Mouse (Mus musculus) ES-Bruce4 (cell line): ENCODE measurements at regions not wholly inside any gene's neighbourhood (a gene's known extent, or its start where the extent isn't known, plus 50 kb on each side); places are given as distances from the start of the nearest gene placed in this dataset.

Experiments
- H3K27ac ChIP-seq: 2 replicates; pipeline ENCODE4 v1.5.1; 2012; ENCODE audit warnings: low read length, inconsistent platforms; ENCODE audit not compliant: insufficient read depth
- H3K27me3 ChIP-seq: 2 replicates; pipeline ENCODE4 v1.6.1; 2012; ENCODE audit warnings: mild to moderate bottlenecking, low read length, inconsistent platforms; ENCODE audit not compliant: control insufficient read depth, poor library complexity, insufficient read depth, severe bottlenecking
- H3K36me3 ChIP-seq: 2 replicates; pipeline ENCODE4 v1.6.1; 2012; ENCODE audit warnings: inconsistent platforms, mild to moderate bottlenecking, low read length, moderate library complexity; ENCODE audit not compliant: control insufficient read depth, poor library complexity, insufficient read depth, severe bottlenecking
- H3K4me1 ChIP-seq: one replicate; pipeline ENCODE4 v1.8.1; 2011; ENCODE audit warnings: low read length; ENCODE audit not compliant: control insufficient read depth, insufficient read depth
- H3K4me3 ChIP-seq: 2 replicates; pipeline ENCODE4 v1.5.1; 2011; ENCODE audit warnings: low read depth, mild to moderate bottlenecking, low read length
- H3K9ac ChIP-seq: 2 replicates; pipeline ENCODE4 v1.6.1; 2012; ENCODE audit warnings: low read depth, mild to moderate bottlenecking, inconsistent platforms; ENCODE audit not compliant: poor library complexity, severe bottlenecking
- H3K9me3 ChIP-seq: replicated peaks from 2 replicates; pipeline ENCODE4 v1.6.1; 2012; ENCODE audit warnings: mild to moderate bottlenecking, low read length, inconsistent platforms; ENCODE audit not compliant: control insufficient read depth, poor library complexity, insufficient read depth, severe bottlenecking
- CTCF ChIP-seq: IDR thresholded peaks from one replicate; pipeline ENCODE4 v1.8.1; 2011; ENCODE audit warnings: low read depth, low read length
- EP300 ChIP-seq: IDR thresholded peaks from 2 replicates; pipeline ENCODE4 v1.6.1; 2011; ENCODE audit warnings: low read depth, low read length; ENCODE audit not compliant: insufficient read depth
- POLR2A ChIP-seq: IDR thresholded peaks from one replicate; pipeline ENCODE4 v1.8.1; 2011; ENCODE audit warnings: low read length; ENCODE audit not compliant: insufficient read depth

DNA sequence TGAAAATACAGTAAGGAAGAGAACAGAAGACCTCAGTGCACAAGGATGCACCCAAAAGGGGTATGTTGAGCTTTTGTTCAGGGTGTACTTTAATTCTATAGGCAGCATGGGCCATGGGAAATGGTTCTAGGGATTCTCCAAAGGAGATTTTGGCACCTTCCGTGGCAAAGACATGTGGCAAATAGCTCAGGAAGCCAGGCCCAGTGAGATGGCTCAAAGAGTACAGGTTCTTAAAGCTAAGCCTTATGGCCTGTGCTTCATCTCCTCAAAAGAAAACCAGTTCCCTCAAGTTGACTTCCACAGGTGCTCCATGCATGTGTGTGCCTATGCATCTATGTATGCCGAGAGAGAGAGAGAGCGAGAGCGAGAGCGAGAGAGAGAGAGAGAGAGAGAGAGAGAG lies 112.1 kb downstream of the 3110018I06Rik start:
- H3K27ac ChIP-seq: no peak overlapping the region
- TF ChIP-seq POLR2A (no peak), CTCF (no peak), EP300 (no peak)
- H3K9me3 ChIP-seq: no peaks in the 10 kb centered on the region
- H3K36me3 ChIP-seq: no peaks in the 10 kb centered on the region
- no peaks in the 10 kb centered on the region for H3K27me3 ChIP-seq
- no peaks in the 10 kb centered on the region for H3K4me1 ChIP-seq
- no peak overlapping the region for H3K9ac ChIP-seq
- no peak overlapping the region for H3K4me3 ChIP-seq

DNA sequence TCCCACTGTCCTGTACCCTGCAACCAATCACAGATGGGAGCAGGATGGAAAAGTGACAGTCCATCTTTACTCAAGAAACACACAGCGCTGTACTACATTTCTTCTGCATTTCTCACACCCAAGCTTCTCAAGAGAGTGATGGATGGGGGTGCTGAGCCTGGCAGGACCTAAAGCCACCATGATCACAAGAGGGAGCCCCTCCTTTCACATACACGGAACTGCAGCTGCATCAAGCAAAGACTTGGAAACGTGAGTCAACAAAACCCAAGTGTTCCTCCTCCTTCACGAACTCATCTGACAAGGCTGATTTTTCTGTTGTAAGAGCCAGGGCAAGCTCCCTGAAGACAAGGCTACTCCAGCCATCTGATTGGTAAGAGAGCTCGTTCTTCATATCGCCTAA lies 120.5 kb downstream of the 3110018I06Rik start:
- Histone ChIP-seq H3K27me3 (no peaks in the 10 kb centered on the region), H3K9ac (no peak overlapping the region), H3K36me3 (no peaks in the 10 kb centered on the region), H3K4me3 (no peak overlapping the region), H3K4me1 (no peaks in the 10 kb centered on the region), H3K27ac (no peak overlapping the region), H3K9me3 (peaks cover 2% of the 10 kb centered on the region; the same call in 1 of the 2 replicates)
- TF ChIP-seq POLR2A (no peak), CTCF (no peak), EP300 (no peak)

DNA sequence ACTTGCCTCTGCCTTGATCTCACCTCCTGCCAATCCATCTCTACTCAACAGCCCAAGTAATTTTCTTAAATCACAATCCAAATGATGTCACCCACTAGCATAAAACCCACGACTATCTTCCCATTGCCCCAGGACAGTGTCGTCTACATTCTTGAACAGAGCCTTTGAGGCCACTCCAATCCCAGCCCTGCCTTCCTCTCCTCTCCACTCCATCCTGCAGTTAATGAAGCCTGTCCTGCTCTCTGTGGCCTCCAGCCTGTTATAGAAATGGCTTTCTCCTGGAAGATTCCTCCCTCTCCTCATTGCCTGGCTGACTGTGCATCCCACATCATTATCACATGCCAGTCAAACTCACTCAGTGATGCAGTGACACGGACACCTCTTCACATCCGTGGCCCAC lies 121.6 kb downstream of the 3110018I06Rik start:
- no peaks in the 10 kb centered on the region for H3K27me3 ChIP-seq
- no peak overlapping the region for H3K4me3 ChIP-seq
- H3K27ac ChIP-seq: no peak overlapping the region
- H3K9me3 ChIP-seq: peaks cover 2% of the 10 kb centered on the region; the same call in 1 of the 2 replicates
- no peak overlapping the region for H3K9ac ChIP-seq
- TF ChIP-seq EP300 (no peak), CTCF (no peak), POLR2A (no peak)
- H3K36me3 ChIP-seq: no peaks in the 10 kb centered on the region
- no peaks in the 10 kb centered on the region for H3K4me1 ChIP-seq

DNA sequence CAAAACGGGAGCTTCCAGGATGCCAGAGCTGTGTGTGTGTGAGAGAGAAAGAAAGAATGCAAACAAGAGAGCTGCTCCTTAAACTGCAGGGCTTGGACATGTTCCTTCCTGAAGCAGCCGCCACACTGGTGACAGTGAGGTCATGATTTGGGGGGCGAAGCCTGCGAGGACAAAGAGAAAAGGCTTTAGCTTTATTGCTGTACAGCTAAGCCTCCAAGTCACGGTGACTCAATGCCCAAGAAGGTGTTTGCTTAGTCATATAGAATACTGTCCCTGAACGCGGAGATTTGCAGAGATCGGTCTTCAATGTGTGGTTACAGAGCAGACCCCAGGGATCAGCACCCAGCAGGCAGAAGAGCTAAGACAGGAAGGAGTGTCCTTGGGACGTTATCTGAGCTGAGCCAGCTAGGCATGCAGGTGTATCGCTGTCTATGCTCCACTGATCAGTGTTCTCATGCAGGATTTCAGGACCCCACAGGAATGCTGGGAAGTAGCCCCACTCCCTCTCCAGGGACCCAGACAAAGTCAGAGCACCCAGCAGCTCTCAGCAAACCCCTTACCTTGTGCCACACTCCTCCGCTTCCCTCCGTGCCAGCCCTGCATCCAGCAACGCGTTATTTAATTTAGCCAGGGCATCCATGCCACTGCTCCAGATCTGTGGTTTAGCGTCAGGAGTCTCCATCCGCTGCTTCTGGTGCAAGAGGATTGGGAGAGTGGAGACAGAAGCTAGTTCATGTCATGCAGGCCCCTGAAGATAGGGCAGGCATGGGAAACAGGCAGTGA lies 129.0 kb downstream of the 3110018I06Rik start:
- TF ChIP-seq POLR2A: no peak
- TF ChIP-seq EP300: no peak
- no peak for TF ChIP-seq CTCF
- H3K36me3 ChIP-seq: no peaks in the 10 kb centered on the region

DNA sequence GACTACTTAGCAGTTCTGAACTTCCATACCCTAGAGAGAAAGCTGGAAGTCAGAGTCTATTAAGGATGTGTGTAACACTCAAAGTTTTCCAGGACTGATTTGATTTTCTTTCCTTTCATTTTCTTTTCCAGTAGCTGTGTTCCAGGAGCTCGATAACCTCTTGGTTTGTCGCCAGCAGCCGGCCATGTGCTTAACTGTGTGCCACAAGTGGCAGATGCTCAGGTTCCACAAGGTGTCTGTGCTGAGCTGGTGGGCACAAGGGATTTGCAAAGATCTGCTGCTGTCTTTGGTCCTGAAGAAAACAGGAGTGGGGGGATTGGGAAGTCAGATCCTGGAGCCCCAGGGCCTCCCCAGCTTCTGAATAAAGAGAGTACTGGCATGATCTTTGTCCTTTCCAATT lies 136.0 kb downstream of the 3110018I06Rik start:
- Histone ChIP-seq H3K36me3 (no peaks in the 10 kb centered on the region), H3K4me1 (no peaks in the 10 kb centered on the region), H3K9me3 (no peaks in the 10 kb centered on the region), H3K27ac (no peak overlapping the region), H3K27me3 (no peaks in the 10 kb centered on the region), H3K4me3 (no peak overlapping the region), H3K9ac (no peak overlapping the region)
- TF ChIP-seq EP300 (no peak), CTCF (no peak), POLR2A (no peak)

More for the DNA sequence above, 129.0 kb downstream of the 3110018I06Rik start:
- H3K4me3 ChIP-seq: no peak overlapping the region
- no peak overlapping the region for H3K27ac ChIP-seq
- no peaks in the 10 kb centered on the region for H3K9me3 ChIP-seq
- H3K27me3 ChIP-seq: no peaks in the 10 kb centered on the region
- H3K9ac ChIP-seq: no peak overlapping the region
- H3K4me1 ChIP-seq: no peaks in the 10 kb centered on the region

DNA sequence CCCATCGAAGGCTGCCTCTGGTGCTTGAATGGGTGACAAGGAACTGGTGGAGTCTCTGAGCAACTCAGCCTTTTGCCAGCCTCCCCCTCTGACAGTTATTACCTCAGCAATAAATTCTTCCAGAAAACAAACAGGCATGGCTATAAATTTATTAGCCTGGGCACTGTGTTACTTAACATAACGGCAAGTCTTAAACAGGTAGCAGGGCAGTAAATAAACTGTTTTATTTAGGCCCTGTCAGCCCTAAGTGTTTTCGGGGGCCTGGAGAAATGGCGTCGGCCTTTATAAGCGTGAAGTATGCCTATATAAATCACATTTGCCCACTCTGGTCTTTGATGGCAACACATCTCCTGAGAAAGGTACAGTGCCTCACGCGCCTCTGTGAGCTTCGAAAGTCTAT lies 159.6 kb downstream of the 3110018I06Rik start:
- Histone ChIP-seq H3K9me3 (no peaks in the 10 kb centered on the region), H3K4me1 (no peaks in the 10 kb centered on the region), H3K36me3 (no peaks in the 10 kb centered on the region), H3K4me3 (no peak overlapping the region), H3K9ac (no peak overlapping the region), H3K27me3 (no peaks in the 10 kb centered on the region), H3K27ac (no peak overlapping the region)
- TF ChIP-seq CTCF (no peak), EP300 (no peak), POLR2A (no peak)
